In the genomic region with DNA sequence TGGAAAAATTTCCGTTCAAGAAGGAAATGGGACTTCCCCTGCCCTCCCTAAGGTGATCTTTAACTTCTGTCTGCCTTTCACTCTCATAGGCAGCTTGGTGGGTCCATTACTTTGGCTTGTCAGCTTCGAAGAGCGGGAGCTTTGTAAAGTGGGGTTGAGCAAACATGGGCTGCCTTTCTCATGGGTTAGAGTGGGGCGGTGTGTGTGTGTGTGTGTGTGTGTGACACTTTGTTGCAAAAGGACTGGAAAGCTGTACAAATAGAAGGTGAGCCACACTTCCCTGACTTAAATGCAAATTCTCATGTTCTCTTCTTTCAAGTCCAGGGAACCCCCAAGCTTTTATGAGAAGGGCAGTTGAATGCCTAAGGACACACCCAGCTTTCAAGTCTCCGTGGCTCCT, we compare ENCODE assay signal across 28 mouse cellular contexts. TPM values are rescaled to one million over a fixed set of nuclear protein-coding genes. Genes with fewer than 3 reads are reported as not detected.
A peak's percentile ranks its signal among the peaks of the same experiment; 100 is the strongest.
DNase-seq lines count a peak whose midpoint lies in the region; ATAC-seq lines count a peak whose summit lies in the region.
"Had no signal": no experiment of that assay in that cellular context is flagged by ENCODE, and none has a peak within 500 bp of the region (broad histone marks: within the 10 kb centered on the region; RNA-seq: fewer than 3 reads in every experiment).

No protein-coding gene starts in this region.

- DNase-seq in heart, adult 11 months, result peak; percentile 61
- DNase-seq in heart, postnatal 14 days, result no peak
- DNase-seq in lung, postnatal 10 days, result peak; percentile 29
- no peak for DNase-seq in adrenal gland, adult (ENCODE audit: inconsistent age in 2 of 2, low spot score in 1 of 2)
- no peak for DNase-seq in right cerebral cortex, adult 2 months (ENCODE audit: low spot score in 2 of 2)
- DNase-seq: adrenal gland, postnatal 14 days; cerebellum, adult 11-12 months; cerebellum, adult 9-11 months; embryo, embryonic 11 days; heart, postnatal 36 days; kidney, adult 8-10 months; kidney, postnatal 10 days; liver; retina, postnatal 1 day; right cerebral cortex, postnatal 25 days; thymus, postnatal 14 days had no signal

- 52% methylated on average over 5 of the region's 5 CpGs for WGBS in stomach, embryonic 14.5 days
- 72% methylated on average over 5 of the region's 5 CpGs for WGBS in heart, embryonic 11.5 days (ENCODE audit: insufficient replicate concordance)

- 0 out of 2 replicates have a peak, but pooled peaks cover 5% of the 10 kb centered on the region for H3K4me1 ChIP-seq in stomach, embryonic 14.5 days (ENCODE audit: control insufficient read depth, insufficient read depth, low read length)
- no peaks in the 10 kb centered on the region for H3K4me1 ChIP-seq in heart, embryonic 11.5 days (ENCODE audit: control insufficient read depth, insufficient read depth, low read length)
- H3K4me1 ChIP-seq: embryonic facial prominence, embryonic 12.5 days; heart, embryonic 15.5 days; midbrain, embryonic 15.5 days; neural tube, embryonic 15.5 days had no signal

- intact Hi-C loops in heart, postnatal 14 days (cut with DNase I), result no loop called here

- H3K27me3 ChIP-seq in stomach, embryonic 14.5 days (ENCODE audit: control insufficient read depth, insufficient read depth, low read length), result no peaks in the 10 kb centered on the region
- no peaks in the 10 kb centered on the region for H3K27me3 ChIP-seq in heart, embryonic 11.5 days (ENCODE audit: control insufficient read depth, insufficient read depth, low read length)
- H3K27me3 ChIP-seq: embryonic facial prominence, embryonic 12.5 days; heart, embryonic 15.5 days; hindbrain, embryonic 12.5 days; intestine, embryonic 15.5 days; midbrain, embryonic 15.5 days; neural tube, embryonic 15.5 days; Patski had no signal

- H3K9ac ChIP-seq in stomach, embryonic 14.5 days (replicated peaks; ENCODE audit: low read depth, low read length), result no peak overlapping the region
- no peak overlapping the region for H3K9ac ChIP-seq in heart, embryonic 11.5 days (ENCODE audit: low read depth, low read length)
- H3K9ac ChIP-seq: embryonic facial prominence, embryonic 12.5 days; heart, embryonic 15.5 days; hindbrain, embryonic 12.5 days; intestine, embryonic 15.5 days; liver, embryonic 14.5 days; midbrain, embryonic 15.5 days; neural tube, embryonic 15.5 days had no signal

- no peak overlapping the region for H3K4me2 ChIP-seq in stomach, embryonic 14.5 days (replicated peaks; ENCODE audit: low read depth, low read length)
- no peak overlapping the region for H3K4me2 ChIP-seq in heart, embryonic 11.5 days
- H3K4me2 ChIP-seq: embryonic facial prominence, embryonic 12.5 days; heart, embryonic 15.5 days; hindbrain, embryonic 12.5 days; intestine, embryonic 15.5 days; midbrain, embryonic 15.5 days; neural tube, embryonic 15.5 days had no signal

- H3K9me3 ChIP-seq in stomach, embryonic 14.5 days (ENCODE audit: control insufficient read depth, low read depth, low read length), result no peaks in the 10 kb centered on the region
- H3K9me3 ChIP-seq in heart, embryonic 11.5 days (replicated peaks; ENCODE audit: control insufficient read depth, low read length), result no peaks in the 10 kb centered on the region
- H3K9me3 ChIP-seq: embryonic facial prominence, embryonic 12.5 days; heart, embryonic 15.5 days; hindbrain, embryonic 12.5 days; intestine, embryonic 15.5 days; midbrain, embryonic 15.5 days; neural tube, embryonic 15.5 days had no signal

- ATAC-seq in stomach, embryonic 14.5 days (ENCODE audit: insufficient number of reproducible peaks, insufficient read depth, low FRiP score, low read depth), result peak; percentile 87
- ATAC-seq in heart, embryonic 11.5 days (replicated peaks; ENCODE audit: insufficient number of reproducible peaks, low FRiP score, low TSS enrichment), result no peak
- ATAC-seq: forebrain, embryonic 16.5 days; hindbrain, postnatal 0 days; intestine, embryonic 15.5 days; midbrain, embryonic 15.5 days; Patski had no signal

- H3K27ac ChIP-seq in stomach, embryonic 14.5 days (ENCODE audit: low read length), result no peak overlapping the region
- no peak overlapping the region for H3K27ac ChIP-seq in heart, embryonic 11.5 days (ENCODE audit: low read depth, low read length)
- H3K27ac ChIP-seq: embryonic facial prominence, embryonic 12.5 days; heart, embryonic 15.5 days; hindbrain, embryonic 12.5 days; hindbrain, postnatal 0 days; intestine, embryonic 15.5 days; liver, embryonic 14.5 days; midbrain, embryonic 15.5 days; neural tube, embryonic 15.5 days had no signal

- no peak overlapping the region for H3K4me3 ChIP-seq in stomach, embryonic 14.5 days (ENCODE audit: low read depth, low read length)
- H3K4me3 ChIP-seq in heart, embryonic 11.5 days (ENCODE audit: low read depth, low read length), result no peak overlapping the region
- H3K4me3 ChIP-seq: embryonic facial prominence, embryonic 12.5 days; heart, embryonic 15.5 days; hindbrain, embryonic 12.5 days; intestine, embryonic 15.5 days; midbrain, embryonic 15.5 days; neural tube, embryonic 15.5 days had no signal

- H3K36me3 ChIP-seq in stomach, embryonic 14.5 days (ENCODE audit: control insufficient read depth, insufficient read depth, low read length), result no peaks in the 10 kb centered on the region; the same call in 1 of the 2 replicates
- H3K36me3 ChIP-seq in heart, embryonic 11.5 days (ENCODE audit: control insufficient read depth, insufficient read depth, low read length), result 0 out of 2 replicates have a peak, but pooled peaks cover 3% of the 10 kb centered on the region

RNA-seq across cellular contexts. Expression of a gene that starts 14.5 kb away (rescaled TPM):
- total RNA-seq in heart, postnatal 14 days (2021), result 1 to 10 TPM; 1.0 to 1.6 TPM
- 3.9 and 5.2 TPM in 2 replicates for polyA plus RNA-seq in stomach, embryonic 14.5 days (2014; fragmentation: Nextera tagmentation; extraction: Ambion mirVana)
- 2.7 and 3.2 TPM in 2 replicates for polyA plus RNA-seq in heart, embryonic 11.5 days (2014; fragmentation: Nextera tagmentation; extraction: Ambion mirVana)

Comparison
In these comparisons a context has a peak if more than half of its experiments do, and no peak if none do; other contexts are left out.
1. DNase-seq: peak in heart, adult 11 months (single experiment) and lung, postnatal 10 days (single experiment); none in heart, postnatal 14 days (0 of 2), adrenal gland, adult (0 of 2) and right cerebral cortex, adult 2 months (0 of 2).